Mouse (Mus musculus) neutrophil, adult 65 days (primary cell): ENCODE measurements around the gene Anapc11. TPM values are rescaled to one million over a fixed set of nuclear protein-coding genes. Genes with fewer than 3 reads are reported as not detected.

Source experiments
- total RNA-seq: library from RNA; stranded (reverse); gene quantifications from 2 replicates; pipeline ENCODE4 v1.2.4, GENCODE M21; 2023

The Anapc11 gene
- total RNA-seq: 36.8 and 40.0 TPM in 2 replicates

GRCm38 (mm10) chr11:120598283-120598989 lies at the start of gene Anapc11, which contains the start of gene Alyref:
Gene Anapc11 (plus strand): TSS chr11:120598421.
Gene Alyref (minus strand): TSS chr11:120598365.

GRCm38 (mm10) chr11:120549168-120549945 lies 48.9 kb upstream of the Anapc11 start, which contains the start of gene Mcrip1:
Gene Mcrip1 (minus strand): TSS chr11:120549727.

DNA sequence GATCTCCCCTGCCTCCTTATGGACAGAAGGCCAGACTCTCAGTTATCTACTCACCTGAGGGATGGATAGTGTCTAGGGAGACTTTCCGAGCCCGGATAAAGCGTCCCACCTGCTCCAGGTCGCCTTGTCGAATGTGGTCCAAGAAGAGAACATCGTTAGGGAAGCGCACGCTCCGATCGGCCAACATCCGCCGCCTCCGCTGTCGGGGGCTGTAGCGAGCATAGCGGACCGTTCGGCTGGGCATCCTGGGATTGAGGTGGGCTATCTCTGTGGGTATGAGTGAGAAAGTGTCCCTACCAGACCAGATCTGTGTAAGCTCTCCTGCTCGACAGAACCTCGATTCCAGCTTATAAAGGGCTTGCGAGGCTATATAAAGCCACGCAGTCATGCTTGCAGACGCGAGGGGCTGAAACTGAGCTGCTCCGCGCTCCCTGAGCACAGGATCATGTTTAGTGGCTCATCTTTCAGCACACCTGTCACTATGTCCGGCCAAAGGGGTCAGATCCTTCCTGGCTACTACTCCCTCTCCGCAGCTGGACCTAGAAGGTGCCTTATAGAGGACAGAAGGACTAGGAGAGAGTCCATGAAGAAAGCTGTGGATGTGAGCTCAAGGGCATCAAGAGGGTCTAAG lies 47.3 kb upstream of the Anapc11 start, which contains the start of gene Ppp1r27:
Gene Ppp1r27 (minus strand): TSS at position 323 of the 631 bp plus-strand sequence.

DNA sequence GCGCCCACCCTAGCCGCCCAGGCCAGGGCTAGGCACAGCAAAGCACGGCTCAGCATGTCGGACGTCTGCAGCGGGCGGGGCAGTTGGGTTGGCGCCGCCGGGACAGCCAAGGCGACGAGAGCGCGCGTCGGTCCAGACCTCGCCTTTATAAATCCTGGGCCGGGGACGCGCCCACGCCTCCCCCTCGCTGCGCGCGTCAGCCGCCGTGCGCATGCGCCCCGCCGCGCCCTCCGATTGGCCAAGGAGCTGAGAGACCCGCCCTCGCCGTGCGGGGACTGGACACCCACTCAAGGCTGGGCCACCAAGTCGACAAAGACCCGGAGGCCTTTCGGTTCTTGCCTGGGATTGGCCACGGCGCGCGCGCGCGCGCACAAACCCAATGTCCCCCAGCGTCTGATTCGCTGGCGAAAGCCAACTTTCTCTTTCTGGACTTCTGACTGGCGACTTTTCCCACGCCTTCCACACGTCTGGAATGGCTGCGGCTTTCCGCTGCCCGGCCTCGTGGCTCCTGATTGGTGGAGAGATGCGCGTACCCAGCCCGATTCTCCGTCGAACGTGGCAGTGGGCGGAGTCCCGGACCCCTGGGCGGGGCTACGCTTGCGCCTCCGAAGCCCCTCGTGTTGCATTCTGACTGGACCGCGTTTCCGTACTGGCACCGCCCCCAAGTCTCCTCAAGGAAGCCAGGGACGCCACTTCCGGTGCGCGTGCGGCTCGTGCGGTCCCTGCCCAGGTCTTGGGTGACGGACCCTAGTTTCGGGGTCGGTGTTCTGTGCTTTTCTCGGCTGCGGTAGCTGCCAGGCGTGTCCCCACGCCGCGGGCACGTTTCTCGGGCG lies 25.3 kb upstream of the Anapc11 start, which contains the start of gene P4hb:
Gene P4hb (minus strand): TSS at position 502 of the 833 bp plus-strand sequence.

GRCm38 (mm10) chr11:120581490-120582267 lies 16.5 kb upstream of the Anapc11 start, which contains the start of gene Arhgdia:
Gene Arhgdia (minus strand): TSS chr11:120581624.

DNA sequence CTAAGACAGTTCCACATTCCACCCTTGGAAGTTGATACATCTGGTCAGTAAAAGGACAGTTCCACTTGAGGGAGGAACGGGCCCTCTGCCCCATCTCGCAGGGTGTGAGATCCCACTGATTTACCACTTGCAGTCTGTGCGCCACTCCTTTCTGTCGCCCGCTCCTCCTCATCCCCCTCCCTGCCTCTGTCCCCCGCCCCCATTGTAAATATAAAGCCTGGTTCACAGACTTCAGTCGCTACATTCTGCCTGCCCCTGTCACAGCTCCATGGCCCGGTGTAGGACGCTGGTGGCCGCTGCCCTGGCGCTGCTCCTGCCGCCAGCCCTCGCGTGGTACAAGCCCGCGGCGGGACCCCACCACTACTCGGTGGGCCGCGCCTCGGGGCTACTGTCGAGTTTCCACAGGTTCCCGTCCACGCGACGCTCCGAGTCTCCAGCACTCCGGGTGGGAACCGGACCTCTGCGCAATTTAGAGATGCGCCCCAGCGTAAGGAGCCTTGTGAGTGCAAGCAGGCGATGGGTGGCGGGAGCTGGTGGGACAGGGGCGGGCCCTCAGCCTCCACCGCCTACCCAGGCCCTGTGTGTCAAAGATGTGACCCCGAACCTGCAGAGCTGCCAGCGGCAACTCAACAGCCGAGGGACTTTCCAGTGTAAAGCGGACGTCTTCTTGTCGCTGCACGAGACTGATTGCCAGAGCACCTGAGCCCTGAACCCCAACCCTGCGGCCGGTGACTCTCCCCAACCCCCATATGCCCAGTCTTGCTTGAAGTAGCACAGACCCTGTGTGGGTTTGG lies 10.2 kb downstream of the Anapc11 start, which contains the start of gene Npb:
Gene Npb (plus strand): TSS at position 237 of the 794 bp plus-strand sequence.

DNA sequence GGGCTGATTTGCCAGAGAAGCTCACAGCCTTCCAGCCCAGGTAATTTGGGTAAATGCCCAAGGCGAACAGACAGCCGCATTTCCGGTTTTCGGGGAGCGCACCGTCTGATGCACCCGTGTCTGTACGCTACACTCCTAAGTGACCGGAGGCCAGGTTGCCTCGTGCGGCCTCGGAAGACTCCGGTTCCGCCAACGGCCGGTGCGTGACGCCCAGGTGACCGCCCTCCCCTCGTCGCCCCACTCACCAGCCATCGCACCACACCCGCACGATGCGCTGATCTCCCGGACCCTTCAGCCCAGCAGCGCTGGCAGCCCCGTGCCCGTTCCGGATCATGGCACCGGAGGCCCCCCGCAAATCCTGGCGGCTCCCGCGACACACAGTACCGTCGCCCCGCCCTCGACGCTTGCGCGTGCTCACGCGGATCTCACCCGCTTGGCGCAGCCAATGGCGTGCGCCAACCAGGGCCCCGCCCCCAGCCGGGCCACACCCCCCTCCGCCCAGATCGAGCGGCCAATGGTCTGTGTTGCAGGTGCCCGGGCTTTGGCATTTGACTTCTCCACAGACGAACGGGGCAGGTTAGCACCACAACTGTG lies 19.4 kb downstream of the Anapc11 start, which contains the start of gene Pcyt2:
Gene Pcyt2 (minus strand): TSS at position 418 of the 594 bp plus-strand sequence.

GRCm38 (mm10) chr11:120625152-120625775 lies 27.0 kb downstream of the Anapc11 start, which contains the start of gene Sirt7:
Gene Sirt7 (minus strand): TSS chr11:120625240.

DNA sequence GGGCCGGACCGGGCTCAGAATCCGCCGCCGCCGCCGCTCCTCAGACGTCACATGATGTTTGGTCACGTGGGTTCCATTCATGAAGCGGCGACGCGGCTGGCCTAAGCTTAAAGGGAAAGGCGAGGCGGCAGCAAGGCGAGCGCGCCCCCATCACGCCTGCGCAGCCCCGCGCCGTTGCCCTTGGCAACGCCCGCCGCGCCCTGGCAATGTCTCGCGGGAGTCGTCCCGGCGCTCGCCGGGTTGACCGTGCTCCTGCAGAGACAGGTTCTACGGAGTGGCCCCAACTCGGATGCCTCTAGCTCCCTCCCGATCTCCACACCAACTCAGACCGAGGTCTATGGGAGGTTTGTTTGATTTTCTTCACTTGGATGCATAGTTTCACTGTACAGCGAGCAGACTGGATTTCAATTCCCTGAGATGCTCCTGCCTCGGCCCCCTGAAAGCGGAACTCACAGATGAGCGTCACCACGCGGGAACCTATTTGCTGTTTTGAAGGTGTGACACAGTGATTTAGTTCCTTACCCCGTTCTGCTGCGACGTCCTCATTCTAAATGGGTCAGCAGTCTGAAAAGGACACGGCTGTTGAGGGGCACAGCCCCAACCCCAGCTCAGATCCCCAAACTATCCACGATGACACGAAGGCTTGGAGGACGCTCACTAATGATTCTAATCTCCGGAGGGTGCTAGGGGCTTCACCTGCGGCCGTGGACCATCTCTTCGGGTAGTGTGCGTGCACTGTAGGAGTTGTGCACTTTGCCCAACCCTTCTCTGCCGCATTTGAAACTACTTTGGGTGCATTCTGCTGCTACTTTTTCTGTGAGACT lies 35.5 kb downstream of the Anapc11 start, which contains the start of gene Mafg:
Gene Mafg (minus strand): TSS at position 81 of the 824 bp plus-strand sequence.

DNA sequence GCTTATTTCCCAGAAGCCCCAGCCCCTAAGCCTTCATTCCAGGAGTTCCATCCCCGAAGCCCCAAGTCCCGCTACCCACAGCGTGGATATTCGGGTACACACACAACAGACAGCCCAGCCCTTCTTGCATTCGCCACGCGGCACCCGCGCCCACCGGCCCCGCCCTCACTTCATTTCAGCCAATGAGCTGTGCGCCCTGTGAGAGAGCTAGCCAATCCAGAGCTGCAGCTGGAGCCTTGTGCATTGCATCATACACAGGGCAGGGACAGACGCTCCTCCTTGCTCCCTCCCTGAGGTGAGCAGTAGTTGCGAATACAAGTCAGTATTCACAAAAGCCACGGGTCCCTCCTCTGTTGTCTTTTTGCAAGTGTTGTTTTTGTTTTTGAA lies 45.4 kb downstream of the Anapc11 start, which contains the start of gene Pycr1:
Gene Pycr1 (minus strand): TSS at position 169 of the 387 bp plus-strand sequence.

DNA sequence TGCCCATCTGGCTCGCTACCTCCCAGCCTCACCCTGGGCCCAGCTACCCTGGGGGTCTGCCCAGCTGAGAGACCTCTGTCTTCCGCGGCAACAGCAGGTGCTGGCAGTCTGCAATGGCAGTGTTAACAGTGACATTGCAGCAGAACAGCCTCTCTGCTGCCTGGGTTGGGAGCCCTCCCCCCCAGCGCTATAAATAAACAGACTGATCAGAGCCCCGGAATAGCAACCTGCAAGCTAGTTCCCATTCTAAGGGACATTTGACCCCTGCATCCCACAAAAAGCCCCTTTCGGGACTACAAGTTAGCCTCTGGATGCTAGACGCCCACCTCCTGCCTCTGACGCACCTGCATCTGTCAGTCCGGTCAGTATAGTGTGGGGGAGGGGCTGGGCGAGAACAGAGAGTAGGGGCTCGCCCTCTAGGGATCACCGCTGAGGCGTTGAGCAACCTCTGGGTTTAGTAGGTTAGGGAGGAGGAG lies 49.8 kb downstream of the Anapc11 start, which contains the start of gene Myadml2:
Gene Myadml2 (minus strand): TSS at position 158 of the 476 bp plus-strand sequence.

Other genes starting within 250 kb of the Anapc11 start
- gene Actg1, start 249.9 kb upstream of the Anapc11 start, total RNA-seq: 3,631 and 3,848 TPM in 2 replicates
- gene Fscn2, start 236.9 kb upstream of the Anapc11 start, total RNA-seq: not detected in 2 replicates
- 12.8 and 19.4 TPM in 2 replicates for gene Faap100, start 219.7 kb upstream of the Anapc11 start, total RNA-seq
- gene Nploc4, start 160.7 kb upstream of the Anapc11 start, total RNA-seq: 36.9 and 53.5 TPM in 2 replicates
- 0.84 TPM in 1 of 2 replicates, not detected in the other for gene Tspan10, start 155.8 kb upstream of the Anapc11 start, total RNA-seq
- not detected in 2 replicates for gene Pde6g, start 144.9 kb upstream of the Anapc11 start, total RNA-seq
- gene Oxld1, start 140.4 kb upstream of the Anapc11 start, total RNA-seq: 2.0 and 4.8 TPM in 2 replicates
- 7.4 and 8.1 TPM in 2 replicates for gene Ccdc137, start 140.3 kb upstream of the Anapc11 start, total RNA-seq
- gene Arl16, start 130.8 kb upstream of the Anapc11 start, total RNA-seq: 5.6 and 7.2 TPM in 2 replicates
- 12.8 and 16.8 TPM in 2 replicates for gene Mrpl12, start 113.8 kb upstream of the Anapc11 start, total RNA-seq
- gene Slc25a10, start 106.6 kb upstream of the Anapc11 start, total RNA-seq: 11.2 and 13.4 TPM in 2 replicates
- gene Gcgr, start 67.7 kb upstream of the Anapc11 start, total RNA-seq: not detected in 2 replicates
- gene Mcrip1, start 48.7 kb upstream of the Anapc11 start, total RNA-seq: 28.8 and 31.9 TPM in 2 replicates
- not detected in 2 replicates for gene Ppp1r27, start 47.3 kb upstream of the Anapc11 start, total RNA-seq
- 245 and 272 TPM in 2 replicates for gene P4hb, start 25.2 kb upstream of the Anapc11 start, total RNA-seq
- gene Arhgdia, start 16.8 kb upstream of the Anapc11 start, total RNA-seq: 428 and 459 TPM in 2 replicates
- gene Alyref, start 56 bp upstream of the Anapc11 start, total RNA-seq: 116 and 122 TPM in 2 replicates
- gene Npb, start 10.1 kb downstream of the Anapc11 start, total RNA-seq: 1.5 TPM in 1 of 2 replicates, not detected in the other
- gene Pcyt2, start 19.5 kb downstream of the Anapc11 start, total RNA-seq: 28.9 and 43.8 TPM in 2 replicates
- gene Sirt7, start 26.8 kb downstream of the Anapc11 start, total RNA-seq: 114 and 133 TPM in 2 replicates
- 122 and 149 TPM in 2 replicates for gene Mafg, start 35.2 kb downstream of the Anapc11 start, total RNA-seq
- gene Pycr1, start 45.3 kb downstream of the Anapc11 start, total RNA-seq: 1.4 and 1.5 TPM in 2 replicates
- not detected in 2 replicates for gene Myadml2, start 49.7 kb downstream of the Anapc11 start, total RNA-seq
- gene Notum, start 62.8 kb downstream of the Anapc11 start, total RNA-seq: not detected in 2 replicates
- 82.0 and 103 TPM in 2 replicates for gene Aspscr1, start 74.6 kb downstream of the Anapc11 start, total RNA-seq
- gene Cenpx, start 115.3 kb downstream of the Anapc11 start, total RNA-seq: 30.2 and 33.5 TPM in 2 replicates
- 9.1 and 10.4 TPM in 2 replicates for gene Lrrc45, start 115.5 kb downstream of the Anapc11 start, total RNA-seq
- 0.88 and 1.2 TPM in 2 replicates for gene Rac3, start 123.0 kb downstream of the Anapc11 start, total RNA-seq
- 5.6 and 6.1 TPM in 2 replicates for gene Dcxr, start 128.9 kb downstream of the Anapc11 start, total RNA-seq
- 2.3 and 2.9 TPM in 2 replicates for gene Cbr2, start 133.7 kb downstream of the Anapc11 start, total RNA-seq
- 36.2 and 41.5 TPM in 2 replicates for gene Hmga1b, start 164.4 kb downstream of the Anapc11 start, total RNA-seq
- 12.0 and 12.2 TPM in 2 replicates for gene Rfng, start 185.8 kb downstream of the Anapc11 start, total RNA-seq
- gene Gps1, start 185.9 kb downstream of the Anapc11 start, total RNA-seq: 34.8 and 43.3 TPM in 2 replicates
- gene Dus1l, start 198.0 kb downstream of the Anapc11 start, total RNA-seq: 23.4 and 32.1 TPM in 2 replicates
- gene Fasn, start 226.1 kb downstream of the Anapc11 start, total RNA-seq: 18.5 and 25.7 TPM in 2 replicates